Mouse (Mus musculus) MEL (cell line): ENCODE measurements at regions not wholly inside any gene's neighbourhood (a gene's known extent, or its start where the extent isn't known, plus 50 kb on each side); places are given as distances from the start of the nearest gene placed in this dataset.

ENCODE experiments used
- DNase-seq: peaks from one replicate; pipeline ENCODE4 v3.0.0; 2011; ENCODE audit warnings: low read depth, low spot score
- H3K27ac ChIP-seq: 2 replicates; pipeline ENCODE4 v1.5.1; 2012; ENCODE audit warnings: low read depth, mild to moderate bottlenecking, control low read depth, low read length, moderate library complexity; ENCODE audit not compliant: control insufficient read depth
- H3K27me3 ChIP-seq, 2 experiments: fragments of 150-350 bp in 1 of 2; sonication (generic) in 1 of 2; 2 replicates each; pipeline ENCODE4 v1.6.1; 2012; ENCODE audit warnings: low read length in 2 of 2, mild to moderate bottlenecking in 2 of 2, improper control_type of control experiment in 1 of 2, moderate library complexity in 1 of 2; ENCODE audit not compliant: insufficient read depth in 2 of 2, control insufficient read depth in 1 of 2
- H3K36me3 ChIP-seq, 2 experiments: 2 replicates each; pipeline ENCODE4 v1.6.1; 2012 to 2014; ENCODE audit warnings: low read length in 2 of 2, improper control_type of control experiment in 1 of 2, inconsistent platforms in 1 of 2, mild to moderate bottlenecking in 1 of 2; ENCODE audit not compliant: insufficient read depth in 2 of 2, control insufficient read depth in 1 of 2
- H3K4me1 ChIP-seq, 2 experiments: fragments of 150-350 bp in 1 of 2; sonication (generic) in 1 of 2; 2 replicates each; pipeline ENCODE4 v1.6.1; 2012; ENCODE audit warnings: low read length in 2 of 2, improper control_type of control experiment in 1 of 2, mild to moderate bottlenecking in 1 of 2; ENCODE audit not compliant: insufficient read depth in 2 of 2, control insufficient read depth in 1 of 2
- H3K4me3 ChIP-seq, 2 experiments: fragments of 150-350 bp in 1 of 2; sonication (generic) in 1 of 2; 2 replicates each; pipeline ENCODE4 v1.5.1; 2012; ENCODE audit warnings: low read depth in 2 of 2, low read length in 2 of 2, mild to moderate bottlenecking in 2 of 2, moderate library complexity in 2 of 2, control low read depth in 1 of 2, improper control_type of control experiment in 1 of 2; ENCODE audit not compliant: control insufficient read depth in 1 of 2, insufficient read depth in 1 of 2
- H3K79me2 ChIP-seq: 2 replicates; pipeline ENCODE4 v1.6.1; 2012; ENCODE audit warnings: mild to moderate bottlenecking, low read length, moderate library complexity; ENCODE audit not compliant: control insufficient read depth, poor library complexity, insufficient read depth
- H3K9ac ChIP-seq: 2 replicates; pipeline ENCODE4 v1.6.1; 2012; ENCODE audit warnings: low read depth, mild to moderate bottlenecking, control low read depth, low read length, moderate library complexity; ENCODE audit not compliant: control insufficient read depth, poor library complexity, severe bottlenecking
- H3K9me3 ChIP-seq: fragments of 150-350 bp; sonication (generic); replicated peaks from 2 replicates; pipeline ENCODE4 v1.6.1; 2012; ENCODE audit warnings: mild to moderate bottlenecking, low read length, improper control_type of control experiment, moderate library complexity; ENCODE audit not compliant: insufficient read depth
- BHLHE40 ChIP-seq: IDR thresholded peaks from 2 replicates; pipeline ENCODE4 v1.6.1; 2012; ENCODE audit warnings: low read depth, mild to moderate bottlenecking, inconsistent platforms, low read length, improper control_type of control experiment, borderline replicate concordance
- CHD1 ChIP-seq: IDR thresholded peaks from 2 replicates; pipeline ENCODE4 v1.6.1; 2012; ENCODE audit warnings: low read depth, mild to moderate bottlenecking, inconsistent platforms, low read length, improper control_type of control experiment
- CTCF ChIP-seq, 3 experiments: IDR thresholded peaks in 2 of 3; conservative IDR thresholded peaks in 1 of 3; 2 replicates each; pipeline ENCODE4 v1.5.1; 2011 to 2012; ENCODE audit warnings: low read length in 3 of 3, low read depth in 2 of 3, mild to moderate bottlenecking in 2 of 3, improper control_type of control experiment in 1 of 3, inconsistent platforms in 1 of 3, mixed read lengths in 1 of 3, moderate library complexity in 1 of 3; ENCODE audit not compliant: control insufficient read depth in 1 of 3, insufficient read depth in 1 of 3, poor library complexity in 1 of 3, severe bottlenecking in 1 of 3
- GABPA ChIP-seq: IDR thresholded peaks from 2 replicates; pipeline ENCODE4 v1.6.1; 2012; ENCODE audit warnings: low read depth, mild to moderate bottlenecking, inconsistent platforms, low read length, improper control_type of control experiment, moderate library complexity
- GATA1 ChIP-seq: IDR thresholded peaks from 2 replicates; pipeline ENCODE4 v1.6.1; 2011; ENCODE audit warnings: low read depth, low read length, improper control_type of control experiment
- HCFC1 ChIP-seq: IDR thresholded peaks from 2 replicates; pipeline ENCODE4 v1.6.1; 2012; ENCODE audit warnings: low read depth, mild to moderate bottlenecking, inconsistent platforms, low read length, improper control_type of control experiment, moderate library complexity
- KAT2A ChIP-seq: conservative IDR thresholded peaks from 2 replicates; pipeline ENCODE4 v1.6.1; 2012; ENCODE audit warnings: low read depth, low read length, improper control_type of control experiment, inconsistent platforms
- MAFK ChIP-seq: IDR thresholded peaks from 2 replicates; pipeline ENCODE4 v1.6.1; 2011; ENCODE audit warnings: low read depth, mild to moderate bottlenecking, low read length, improper control_type of control experiment, borderline replicate concordance
- MAX ChIP-seq: IDR thresholded peaks from 2 replicates; pipeline ENCODE4 v1.6.1; 2011; ENCODE audit warnings: low read length, improper control_type of control experiment
- MAZ ChIP-seq: IDR thresholded peaks from 2 replicates; pipeline ENCODE4 v1.6.1; 2012; ENCODE audit warnings: low read depth, mild to moderate bottlenecking, inconsistent platforms, low read length, improper control_type of control experiment
- MYC ChIP-seq: IDR thresholded peaks from 2 replicates; pipeline ENCODE4 v1.6.1; 2011; ENCODE audit warnings: low read depth, mild to moderate bottlenecking, low read length, improper control_type of control experiment, moderate library complexity
- NRF1 ChIP-seq: IDR thresholded peaks from 2 replicates; pipeline ENCODE4 v1.6.1; 2014; ENCODE audit warnings: low read depth, mild to moderate bottlenecking, inconsistent platforms, low read length, improper control_type of control experiment, moderate library complexity; ENCODE audit not compliant: poor library complexity, insufficient read depth, severe bottlenecking
- RCOR1 ChIP-seq: IDR thresholded peaks from 2 replicates; pipeline ENCODE4 v1.6.1; 2012; ENCODE audit warnings: low read depth, mild to moderate bottlenecking, inconsistent platforms, low read length, improper control_type of control experiment
- SMC3 ChIP-seq: IDR thresholded peaks from 2 replicates; pipeline ENCODE4 v1.6.1; 2011; ENCODE audit warnings: low read depth, low read length, improper control_type of control experiment
- TCF12 ChIP-seq: IDR thresholded peaks from 2 replicates; pipeline ENCODE4 v1.6.1; 2014; ENCODE audit warnings: low read depth, mild to moderate bottlenecking, inconsistent platforms, low read length, improper control_type of control experiment, moderate library complexity
- ZC3H11A ChIP-seq: IDR thresholded peaks from 2 replicates; pipeline ENCODE4 v1.6.1; 2012; ENCODE audit warnings: low read depth, mild to moderate bottlenecking, inconsistent platforms, low read length, improper control_type of control experiment
- ZKSCAN1 ChIP-seq: IDR thresholded peaks from 2 replicates; pipeline ENCODE4 v1.6.1; 2012; ENCODE audit warnings: low read depth, mild to moderate bottlenecking, inconsistent platforms, low read length, improper control_type of control experiment, moderate library complexity

GRCm38 (mm10) chr1:48916419-48916818 is 1984.0 kb upstream of the Tmeff2 start:
- no peaks in the 10 kb centered on the region for H3K9me3 ChIP-seq
- no peaks in the 10 kb centered on the region for H3K79me2 ChIP-seq
- no peaks in the 10 kb centered on the region for H3K36me3 ChIP-seq
- H3K9ac ChIP-seq, result no peak overlapping the region
- H3K27ac ChIP-seq, result no peak overlapping the region
- no peak for DNase-seq
- H3K4me1 ChIP-seq, result no peaks in the 10 kb centered on the region
- H3K27me3 ChIP-seq, result no peaks in the 10 kb centered on the region
- TF ChIP-seq BHLHE40 (no peak), ZKSCAN1 (no peak), CHD1 (no peak), NRF1 (no peak), MAZ (no peak), KAT2A (no peak), CTCF (IDR thresholded peaks at IDR 0.05 in 2 of 3, conservative IDR thresholded peaks at IDR 0.05 in 1 of 3; ENCODE audit: control insufficient read depth in 1 of 3, insufficient read depth in 1 of 3, low read depth in 2 of 3, low read length in 3 of 3, poor library complexity in 1 of 3, severe bottlenecking in 1 of 3) (no peak)
- no peak overlapping the region for H3K4me3 ChIP-seq

- no peaks in the 10 kb centered on the region for H3K79me2 ChIP-seq
- TF ChIP-seq ZC3H11A (no peak), GABPA (no peak), NRF1 (no peak), MAFK (no peak), GATA1 (no peak), MAX (no peak), MYC (no peak)
- TF ChIP-seq, all 39 proteins: peak for 0
- no peak overlapping the region for H3K9ac ChIP-seq
Measured at GRCm38 (mm10) chr1:48943126-48943525, 1957.3 kb upstream of the Tmeff2 start.

GRCm38 (mm10) chr1:48943826-48944225 is 1956.6 kb upstream of the Tmeff2 start:
- Histone ChIP-seq H3K9ac (no peak overlapping the region), H3K27ac (no peak overlapping the region), H3K4me3 (no peak overlapping the region), H3K79me2 (no peaks in the 10 kb centered on the region), H3K27me3 (no peaks in the 10 kb centered on the region), H3K36me3 (no peaks in the 10 kb centered on the region), H3K9me3 (no peaks in the 10 kb centered on the region), H3K4me1 (no peaks in the 10 kb centered on the region)
- TF ChIP-seq SMC3 (no peak), HCFC1 (no peak), RCOR1 (no peak), TCF12 (no peak)
- no peak for DNase-seq

More at GRCm38 (mm10) chr1:48943126-48943525, 1957.3 kb upstream of the Tmeff2 start:
- Histone ChIP-seq H3K27ac (no peak overlapping the region), H3K27me3 (no peaks in the 10 kb centered on the region), H3K4me1 (no peaks in the 10 kb centered on the region), H3K9me3 (no peaks in the 10 kb centered on the region), H3K36me3 (no peaks in the 10 kb centered on the region), H3K4me3 (no peak overlapping the region)
- no peak for DNase-seq
